Mouse (Mus musculus): ENCODE data around the gene Pde6d. TPM values are rescaled to one million over a fixed set of nuclear protein-coding genes. Genes with fewer than 3 reads are reported as not detected.
A peak's percentile ranks its signal among the peaks of the same experiment; 100 is the strongest.

Gene Pde6d
- polyA plus RNA-seq, 1 experiment from 2014 or later: 73.6 TPM

DNA sequence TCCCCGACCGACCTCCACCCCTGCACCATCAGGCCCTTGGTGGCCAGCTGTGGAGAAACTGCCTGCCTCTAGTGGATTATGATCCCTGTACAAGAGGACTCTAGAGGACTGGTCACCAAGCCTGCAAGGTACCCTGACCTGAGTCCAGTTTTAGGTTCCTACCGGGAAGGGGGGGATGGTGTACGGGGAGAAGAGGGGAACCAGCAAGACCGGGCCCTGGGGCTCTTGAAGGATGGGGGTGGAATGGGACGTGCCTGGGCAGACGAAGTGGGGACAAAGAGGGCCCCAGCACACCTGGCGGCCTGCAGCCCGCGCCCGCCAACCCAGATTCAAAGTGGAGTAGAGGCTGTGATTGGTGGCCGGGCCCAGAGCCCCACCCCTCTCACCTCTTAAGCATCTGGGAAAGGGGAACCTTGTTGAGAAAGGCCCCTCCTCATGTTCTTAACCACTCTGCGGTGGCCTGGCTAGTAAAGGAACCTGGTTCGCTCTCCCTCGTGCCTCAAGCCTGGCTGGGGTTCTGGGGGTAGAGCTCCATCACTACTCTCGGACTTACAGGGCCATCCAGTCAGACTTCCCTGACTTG lies 79.2 kb downstream of the Pde6d start:
- Histone ChIP-seq H3K36me3 (no peaks in the 10 kb centered on the region), H3K9me3 (no peaks in the 10 kb centered on the region), H3K4me3 (peak overlapping the region; percentile 59), H3K27me3 (ENCODE audit: insufficient read depth, poor library complexity, severe bottlenecking) (no peaks in the 10 kb centered on the region), H3K27ac (peak overlapping the region; percentile 97), H3K4me1 (peaks cover 70% of the 10 kb centered on the region)
- peak; percentile 77 for DNase-seq (ENCODE audit: low spot score)
- WGBS: 16% methylated on average over 16 of the region's 16 CpGs

DNA sequence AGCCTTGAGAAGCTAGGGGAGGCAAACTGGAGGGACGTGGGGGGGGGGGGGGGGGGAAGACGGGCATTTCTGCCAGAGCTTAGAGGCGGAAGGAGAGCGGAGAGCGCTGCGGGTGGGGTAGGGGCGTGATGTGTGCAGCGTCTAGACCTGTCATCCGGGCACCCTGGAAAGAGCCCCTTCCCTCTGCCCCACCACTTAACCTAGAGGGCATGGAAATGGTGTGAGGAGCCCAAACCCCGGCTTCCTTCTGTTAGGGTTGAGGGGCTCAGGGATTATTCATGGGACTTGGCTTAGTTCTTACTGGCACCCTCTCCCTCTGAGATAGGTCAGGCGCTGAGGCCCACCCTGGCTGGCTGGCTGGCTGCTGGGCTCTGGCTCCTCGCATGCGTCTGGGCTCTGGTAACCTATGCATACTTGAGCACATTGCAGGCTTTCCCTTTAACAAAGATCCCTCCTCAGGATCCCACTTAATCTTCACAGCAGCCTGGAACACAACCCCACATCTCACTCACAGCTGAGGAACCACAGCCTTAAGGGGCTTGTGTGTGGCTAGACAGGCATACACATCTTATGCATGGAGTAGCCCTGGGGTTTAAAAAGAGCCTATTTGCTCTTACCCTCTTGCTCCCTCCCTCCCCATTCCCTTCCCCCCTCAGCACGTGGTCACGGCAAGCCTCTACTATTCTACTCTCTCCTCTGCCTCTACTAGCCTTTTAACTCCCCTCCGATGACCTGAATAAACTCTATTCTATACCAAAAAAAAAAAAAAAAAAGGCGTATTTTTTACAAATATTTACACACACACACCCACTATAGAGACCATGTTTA lies 80.0 kb downstream of the Pde6d start:
- 18% methylated on average over 17 of the region's 17 CpGs for WGBS
- peaks cover 79% of the 10 kb centered on the region for H3K4me1 ChIP-seq
- peak overlapping the region; percentile 97 for H3K27ac ChIP-seq
- H3K4me3 ChIP-seq: peak overlapping the region; percentile 28; the same call in 1 of the 2 replicates
- no peak for DNase-seq (ENCODE audit: low spot score)
- H3K36me3 ChIP-seq: no peaks in the 10 kb centered on the region
- no peaks in the 10 kb centered on the region for H3K9me3 ChIP-seq
- no peaks in the 10 kb centered on the region for H3K27me3 ChIP-seq (ENCODE audit: insufficient read depth, poor library complexity, severe bottlenecking)

DNA sequence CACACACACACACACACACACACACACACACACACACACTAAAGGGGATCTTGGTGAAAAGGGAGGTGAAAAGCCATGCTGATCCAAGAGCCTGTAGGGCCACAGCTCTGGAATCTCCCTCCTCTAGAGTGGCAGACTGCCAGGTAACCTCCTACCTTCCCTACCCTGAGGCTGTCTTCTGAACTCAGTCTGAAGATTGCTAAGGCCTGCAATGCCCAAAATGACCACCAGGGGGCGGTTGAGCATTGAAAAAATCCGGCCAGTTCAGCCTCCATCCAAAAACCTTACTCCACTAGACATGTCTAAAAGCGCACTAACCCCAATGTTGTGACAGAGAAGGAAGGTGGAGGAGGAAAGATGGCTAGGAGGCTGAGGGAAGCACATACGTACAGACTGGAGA lies 80.9 kb downstream of the Pde6d start:
- peak; percentile 92 for DNase-seq (ENCODE audit: low spot score)
- H3K27ac ChIP-seq: peak overlapping the region; percentile 77
- H3K27me3 ChIP-seq (ENCODE audit: insufficient read depth, poor library complexity, severe bottlenecking): no peaks in the 10 kb centered on the region
- WGBS: 2% methylated on average over 4 of the region's 4 CpGs
- no peak overlapping the region for H3K4me3 ChIP-seq
- H3K4me1 ChIP-seq: peaks cover 81% of the 10 kb centered on the region
- no peaks in the 10 kb centered on the region for H3K36me3 ChIP-seq
- no peaks in the 10 kb centered on the region for H3K9me3 ChIP-seq

- Histone ChIP-seq H3K9me3 (no peaks in the 10 kb centered on the region), H3K27me3 (ENCODE audit: insufficient read depth, poor library complexity, severe bottlenecking) (no peaks in the 10 kb centered on the region), H3K36me3 (no peaks in the 10 kb centered on the region), H3K27ac (peak overlapping the region; percentile 26; the same call in 1 of the 2 replicates), H3K4me3 (no peak overlapping the region), H3K4me1 (peaks cover 77% of the 10 kb centered on the region)
- DNase-seq (ENCODE audit: low spot score): peak; percentile 87
- 24% methylated on average over 6 of the region's 6 CpGs for WGBS
These were observed 81.3 kb downstream of the Pde6d start for GRCm38 (mm10) chr1:86501114-86501532.

DNA sequence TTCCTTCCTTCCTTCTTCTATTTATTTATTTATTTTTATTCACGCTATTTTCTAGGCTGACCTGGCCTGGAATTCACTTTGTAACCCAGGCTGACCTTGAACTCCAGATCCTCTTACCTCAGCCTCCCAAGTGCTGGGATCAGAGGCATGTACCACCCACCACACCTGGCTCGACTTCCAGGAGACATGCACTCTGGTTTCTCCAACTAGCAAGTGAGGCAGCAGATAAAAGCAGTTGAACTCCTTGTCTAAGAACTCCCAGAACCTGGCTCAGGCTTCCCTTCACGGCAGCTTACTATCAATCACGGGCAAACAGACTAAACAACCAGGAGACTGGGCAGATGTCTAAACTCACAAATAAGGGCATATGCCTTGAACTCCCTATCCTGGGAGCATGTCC lies 81.7 kb downstream of the Pde6d start:
- no peaks in the 10 kb centered on the region for H3K27me3 ChIP-seq (ENCODE audit: insufficient read depth, poor library complexity, severe bottlenecking)
- WGBS: 72% methylated on average over 4 of the region's 4 CpGs
- no peaks in the 10 kb centered on the region for H3K9me3 ChIP-seq
- H3K36me3 ChIP-seq: no peaks in the 10 kb centered on the region
- peak overlapping the region; percentile 26; the same call in 1 of the 2 replicates for H3K27ac ChIP-seq
- peaks cover 73% of the 10 kb centered on the region for H3K4me1 ChIP-seq
- H3K4me3 ChIP-seq: no peak overlapping the region
- DNase-seq (ENCODE audit: low spot score): no peak

DNA sequence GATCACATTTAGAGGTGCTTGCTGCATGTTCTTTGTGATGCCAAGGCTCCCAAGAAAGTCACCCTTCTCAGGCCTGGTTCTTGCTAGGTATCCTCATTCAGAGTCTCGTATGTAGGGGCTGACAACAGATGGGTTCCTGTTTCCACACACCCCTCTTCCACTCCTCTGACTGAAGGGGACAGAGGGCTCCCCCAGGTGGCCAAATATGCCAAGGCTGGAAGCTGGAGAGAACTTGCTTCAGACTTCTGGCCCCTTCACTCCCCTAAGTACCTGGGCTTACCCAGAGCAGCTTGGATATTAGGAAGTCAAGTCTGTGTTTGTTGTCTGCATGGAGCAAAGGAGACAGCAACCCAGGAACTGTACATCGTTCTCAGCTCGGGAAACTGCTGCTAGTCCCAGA lies 82.5 kb downstream of the Pde6d start:
- DNase-seq (ENCODE audit: low spot score): peak; percentile 91
- H3K4me3 ChIP-seq: no peak overlapping the region
- H3K4me1 ChIP-seq: peaks cover 66% of the 10 kb centered on the region
- peak overlapping the region; percentile 26; the same call in 1 of the 2 replicates for H3K27ac ChIP-seq
- H3K9me3 ChIP-seq: no peaks in the 10 kb centered on the region
- 35% methylated on average over 3 of the region's 3 CpGs for WGBS
- no peaks in the 10 kb centered on the region for H3K27me3 ChIP-seq (ENCODE audit: insufficient read depth, poor library complexity, severe bottlenecking)
- no peaks in the 10 kb centered on the region for H3K36me3 ChIP-seq

DNA sequence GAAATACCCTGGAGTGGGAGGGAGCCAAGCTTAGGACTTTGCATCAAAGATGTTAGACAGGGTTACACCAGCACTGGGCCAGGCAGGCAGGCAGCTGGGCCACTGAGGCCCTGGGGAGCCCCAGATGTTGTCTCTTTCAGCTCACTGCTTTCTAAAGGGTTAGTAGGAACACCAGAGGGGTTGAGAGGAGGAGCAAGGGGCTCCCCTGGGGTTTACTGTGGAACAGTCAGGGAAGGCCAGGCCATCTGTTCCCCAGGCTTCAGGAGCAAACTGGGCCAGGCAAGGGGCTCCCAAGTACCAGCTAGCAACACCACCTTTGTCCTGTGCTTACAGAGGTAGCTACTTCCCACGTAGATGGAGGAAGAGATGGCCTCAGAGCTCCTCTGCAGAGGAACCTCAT lies 83.8 kb downstream of the Pde6d start:
- Histone ChIP-seq H3K27ac (peak overlapping the region; percentile 76), H3K27me3 (ENCODE audit: insufficient read depth, poor library complexity, severe bottlenecking) (no peaks in the 10 kb centered on the region), H3K9me3 (no peaks in the 10 kb centered on the region), H3K36me3 (no peaks in the 10 kb centered on the region), H3K4me3 (no peak overlapping the region), H3K4me1 (peaks cover 53% of the 10 kb centered on the region)
- DNase-seq (ENCODE audit: low spot score): no peak
- WGBS: 82% methylated on average over 1 of the region's 1 CpGs

- no peak for DNase-seq (ENCODE audit: low spot score)
- Histone ChIP-seq H3K4me3 (no peak overlapping the region), H3K27me3 (ENCODE audit: insufficient read depth, poor library complexity, severe bottlenecking) (no peaks in the 10 kb centered on the region), H3K4me1 (peaks cover 47% of the 10 kb centered on the region), H3K36me3 (no peaks in the 10 kb centered on the region), H3K9me3 (no peaks in the 10 kb centered on the region), H3K27ac (peak overlapping the region; percentile 76)
- WGBS: 61% methylated on average over 3 of the region's 3 CpGs
These were observed 84.4 kb downstream of the Pde6d start for GRCm38 (mm10) chr1:86497986-86498385.

GRCm38 (mm10) chr1:86497361-86497760 lies 85.1 kb downstream of the Pde6d start:
- DNase-seq (ENCODE audit: low spot score): no peak
- H3K27ac ChIP-seq: peak overlapping the region; percentile 76
- 76% methylated on average over 5 of the region's 5 CpGs for WGBS
- H3K4me3 ChIP-seq: no peak overlapping the region
- H3K4me1 ChIP-seq: peaks cover 46% of the 10 kb centered on the region
- no peaks in the 10 kb centered on the region for H3K36me3 ChIP-seq
- no peaks in the 10 kb centered on the region for H3K27me3 ChIP-seq (ENCODE audit: insufficient read depth, poor library complexity, severe bottlenecking)
- no peaks in the 10 kb centered on the region for H3K9me3 ChIP-seq

DNA sequence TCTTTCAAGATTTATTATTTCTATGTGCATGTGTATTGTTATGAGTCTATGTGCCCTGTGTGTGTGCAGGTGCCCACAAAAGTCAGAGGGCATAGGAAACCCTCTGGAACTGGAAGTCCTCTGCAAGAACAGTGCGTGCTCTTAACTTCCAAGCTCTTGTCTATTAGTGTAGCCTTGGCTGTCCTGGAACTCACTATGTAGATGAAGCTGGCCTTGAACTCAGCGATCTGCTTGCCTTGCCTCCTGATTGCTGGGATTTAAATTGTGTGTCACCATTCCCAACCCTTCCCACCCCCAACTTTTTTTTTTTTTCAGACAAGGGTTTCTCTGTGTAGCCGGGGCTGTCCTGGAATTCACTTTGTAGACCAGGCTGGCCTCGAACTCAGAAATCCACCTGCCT lies 86.1 kb downstream of the Pde6d start:
- 87% methylated on average over 4 of the region's 4 CpGs for WGBS
- Histone ChIP-seq H3K27ac (no peak overlapping the region), H3K36me3 (no peaks in the 10 kb centered on the region), H3K9me3 (no peaks in the 10 kb centered on the region), H3K4me3 (no peak overlapping the region), H3K4me1 (peaks cover 48% of the 10 kb centered on the region), H3K27me3 (ENCODE audit: insufficient read depth, poor library complexity, severe bottlenecking) (no peaks in the 10 kb centered on the region)
- no peak for DNase-seq (ENCODE audit: low spot score)

- H3K27me3 ChIP-seq (ENCODE audit: insufficient read depth, poor library complexity, severe bottlenecking): no peaks in the 10 kb centered on the region
- H3K36me3 ChIP-seq: no peaks in the 10 kb centered on the region
- no peak overlapping the region for H3K27ac ChIP-seq
- H3K4me1 ChIP-seq: peaks cover 36% of the 10 kb centered on the region
- H3K4me3 ChIP-seq: no peak overlapping the region
- no peaks in the 10 kb centered on the region for H3K9me3 ChIP-seq
- 74% methylated on average over 3 of the region's 3 CpGs for WGBS
- no peak for DNase-seq (ENCODE audit: low spot score)
These were observed 88.6 kb downstream of the Pde6d start for GRCm38 (mm10) chr1:86493783-86494182.
